Mouse (Mus musculus) ES-Bruce4 (cell line): Measurements from ENCODE around the gene Fpr3. TPM values are rescaled to one million over a fixed set of nuclear protein-coding genes. Genes with fewer than 3 reads are reported as not detected.

Experiments used
- H3K27ac ChIP-seq: 2 replicates; pipeline ENCODE4 v1.5.1; 2012; ENCODE audit warnings: low read length, inconsistent platforms; ENCODE audit not compliant: insufficient read depth
- H3K27me3 ChIP-seq: 2 replicates; pipeline ENCODE4 v1.6.1; 2012; ENCODE audit warnings: mild to moderate bottlenecking, low read length, inconsistent platforms; ENCODE audit not compliant: control insufficient read depth, poor library complexity, insufficient read depth, severe bottlenecking
- H3K36me3 ChIP-seq: 2 replicates; pipeline ENCODE4 v1.6.1; 2012; ENCODE audit warnings: inconsistent platforms, mild to moderate bottlenecking, low read length, moderate library complexity; ENCODE audit not compliant: control insufficient read depth, poor library complexity, insufficient read depth, severe bottlenecking
- H3K4me1 ChIP-seq: one replicate; pipeline ENCODE4 v1.8.1; 2011; ENCODE audit warnings: low read length; ENCODE audit not compliant: control insufficient read depth, insufficient read depth
- H3K4me3 ChIP-seq: 2 replicates; pipeline ENCODE4 v1.5.1; 2011; ENCODE audit warnings: low read depth, mild to moderate bottlenecking, low read length
- H3K9ac ChIP-seq: 2 replicates; pipeline ENCODE4 v1.6.1; 2012; ENCODE audit warnings: low read depth, mild to moderate bottlenecking, inconsistent platforms; ENCODE audit not compliant: poor library complexity, severe bottlenecking
- H3K9me3 ChIP-seq: replicated peaks from 2 replicates; pipeline ENCODE4 v1.6.1; 2012; ENCODE audit warnings: mild to moderate bottlenecking, low read length, inconsistent platforms; ENCODE audit not compliant: control insufficient read depth, poor library complexity, insufficient read depth, severe bottlenecking
- CTCF ChIP-seq: IDR thresholded peaks from one replicate; pipeline ENCODE4 v1.8.1; 2011; ENCODE audit warnings: low read depth, low read length
- EP300 ChIP-seq: IDR thresholded peaks from 2 replicates; pipeline ENCODE4 v1.6.1; 2011; ENCODE audit warnings: low read depth, low read length; ENCODE audit not compliant: insufficient read depth
- POLR2A ChIP-seq: IDR thresholded peaks from one replicate; pipeline ENCODE4 v1.8.1; 2011; ENCODE audit warnings: low read length; ENCODE audit not compliant: insufficient read depth
- polyA plus RNA-seq: library from polyadenylated mRNA; stranded (reverse); fragments of >200 nt; gene quantifications from 2 replicates; pipeline ENCODE4 v1.2.4, GENCODE M21; 2011; ENCODE audit warnings: low read depth; ENCODE audit not compliant: missing spikeins, insufficient read depth, insufficient read length

The Fpr3 gene
- polyA plus RNA-seq, 1 experiment: not detected

DNA sequence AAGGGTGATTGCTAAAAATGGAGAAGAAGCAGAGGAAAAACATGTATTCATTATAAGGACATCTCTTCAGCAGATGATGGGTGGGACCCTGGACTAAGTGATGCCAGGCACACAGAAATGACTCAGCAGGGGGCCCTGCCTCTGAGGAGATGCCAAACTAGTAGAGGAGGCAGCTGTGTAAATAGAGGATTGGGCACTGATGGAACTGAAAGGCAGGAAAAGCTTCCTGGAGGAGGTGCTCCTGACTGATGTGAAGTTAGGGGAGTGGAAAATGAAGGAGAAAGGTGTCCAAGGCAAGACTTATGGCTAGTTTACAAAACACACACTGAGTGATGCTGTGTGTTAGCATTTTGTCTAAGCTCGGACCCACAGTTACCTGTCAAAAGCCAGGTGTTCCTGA, 30.2 kb upstream of the Fpr3 start:
- H3K27me3 ChIP-seq: no peaks in the 10 kb centered on the region
- H3K27ac ChIP-seq: no peak overlapping the region
- no peak overlapping the region for H3K4me3 ChIP-seq
- H3K9me3 ChIP-seq: no peaks in the 10 kb centered on the region
- no peaks in the 10 kb centered on the region for H3K36me3 ChIP-seq
- no peak overlapping the region for H3K9ac ChIP-seq
- no peak for TF ChIP-seq EP300
- peaks cover 2% of the 10 kb centered on the region for H3K4me1 ChIP-seq

DNA sequence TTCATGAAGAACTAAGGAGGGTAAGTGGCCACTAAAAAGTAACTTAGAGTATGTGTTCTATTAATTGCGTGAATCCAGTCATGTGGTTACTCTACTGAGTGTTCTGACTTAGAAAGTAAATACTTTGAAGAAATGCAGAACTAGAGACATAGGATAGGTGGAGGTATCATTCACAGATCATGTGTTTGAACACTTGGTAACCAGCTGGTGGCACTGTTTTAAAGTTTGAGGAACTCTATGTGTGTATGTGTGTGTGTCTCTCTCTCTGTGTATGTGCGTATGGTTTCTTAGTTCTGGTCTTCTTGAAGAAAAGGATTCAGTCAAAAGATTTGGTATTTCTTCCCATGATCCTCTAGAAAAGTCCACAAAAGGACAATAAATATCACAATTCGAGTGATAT, 27.5 kb upstream of the Fpr3 start:
- Histone ChIP-seq H3K36me3 (no peaks in the 10 kb centered on the region), H3K27ac (no peak overlapping the region), H3K9ac (no peak overlapping the region), H3K4me1 (no peaks in the 10 kb centered on the region), H3K9me3 (no peaks in the 10 kb centered on the region), H3K4me3 (no peak overlapping the region), H3K27me3 (no peaks in the 10 kb centered on the region)
- no peak for TF ChIP-seq POLR2A
- TF ChIP-seq CTCF: no peak
- TF ChIP-seq EP300: no peak

DNA sequence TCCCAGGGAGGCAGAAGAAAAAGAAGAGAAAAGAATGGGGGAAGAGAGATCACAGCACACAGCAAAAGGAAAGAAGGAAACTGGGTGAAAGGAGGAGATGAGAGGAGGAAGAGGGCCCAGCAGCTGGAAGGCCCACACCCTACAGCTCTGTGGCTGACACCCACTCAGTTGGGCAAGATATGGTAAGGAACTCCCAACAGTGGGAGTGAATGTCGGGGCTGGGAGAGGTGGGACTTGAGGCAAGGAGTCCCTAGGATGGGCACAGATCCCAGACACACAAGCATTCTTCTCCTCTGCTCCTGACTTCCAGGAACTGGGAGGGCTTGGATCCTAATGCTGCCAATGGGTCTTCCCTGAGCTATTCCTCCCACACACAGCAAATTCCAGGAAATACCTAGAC, 25.3 kb upstream of the Fpr3 start:
- Histone ChIP-seq H3K27ac (no peak overlapping the region), H3K36me3 (no peaks in the 10 kb centered on the region), H3K27me3 (no peaks in the 10 kb centered on the region), H3K4me3 (no peak overlapping the region), H3K9ac (no peak overlapping the region), H3K4me1 (no peaks in the 10 kb centered on the region), H3K9me3 (no peaks in the 10 kb centered on the region)
- no peak for TF ChIP-seq POLR2A
- no peak for TF ChIP-seq CTCF

DNA sequence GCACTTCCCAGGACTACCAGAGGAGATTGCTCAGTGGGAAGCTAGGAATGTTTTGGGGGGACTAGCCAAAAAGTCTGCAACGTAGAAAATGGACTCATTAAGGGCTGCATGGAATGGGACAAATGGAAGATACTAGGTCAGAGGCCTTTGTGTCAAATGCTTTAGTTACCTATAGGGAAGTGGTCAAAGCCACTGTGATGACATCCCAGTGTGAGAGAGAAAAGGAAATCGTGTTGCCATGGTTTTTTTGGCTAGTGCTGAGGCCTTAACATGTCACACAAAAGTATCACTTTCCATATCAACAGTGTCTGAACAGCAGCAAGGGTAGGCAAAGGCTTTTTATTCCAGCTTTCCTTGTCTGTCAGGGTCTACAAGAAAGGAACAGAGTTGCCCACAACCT, 22.5 kb upstream of the Fpr3 start:
- H3K9ac ChIP-seq: no peak overlapping the region
- no peaks in the 10 kb centered on the region for H3K4me1 ChIP-seq
- H3K27me3 ChIP-seq: no peaks in the 10 kb centered on the region
- H3K4me3 ChIP-seq: no peak overlapping the region
- TF ChIP-seq CTCF (no peak), EP300 (no peak), POLR2A (no peak)
- H3K27ac ChIP-seq: no peak overlapping the region
- H3K36me3 ChIP-seq: no peaks in the 10 kb centered on the region
- no peaks in the 10 kb centered on the region for H3K9me3 ChIP-seq

DNA sequence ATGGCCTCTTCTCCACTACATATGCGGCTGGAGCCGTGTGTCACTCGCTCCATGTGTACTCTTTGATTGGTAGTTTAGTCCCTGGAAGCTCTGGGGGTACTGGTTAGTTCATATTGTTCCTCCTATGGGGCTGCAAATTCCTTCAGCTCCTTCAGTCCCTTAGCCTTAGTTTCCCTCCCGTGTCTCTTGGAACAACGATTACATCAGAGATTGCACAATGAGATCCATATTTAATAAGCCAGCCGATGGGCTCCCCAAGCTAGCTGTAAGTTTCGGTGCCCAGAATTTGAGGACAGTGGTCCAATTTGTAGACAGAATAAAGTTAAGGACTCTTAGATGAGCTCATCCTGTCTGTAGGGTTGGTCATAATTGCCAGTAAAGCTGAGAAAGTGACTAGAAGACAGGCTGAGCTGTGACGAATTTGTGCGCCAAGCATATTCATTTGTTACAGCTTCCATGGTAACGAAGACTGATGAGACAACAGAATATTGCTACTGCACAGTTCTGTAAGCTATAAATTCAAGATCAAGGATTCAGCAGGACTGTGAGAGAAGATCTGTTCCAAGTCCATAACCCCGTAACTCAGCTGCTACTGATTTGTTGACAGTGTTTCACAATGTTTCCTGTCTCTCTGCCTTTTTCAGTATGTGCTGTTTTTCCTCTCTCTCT, 20.7 kb upstream of the Fpr3 start:
- Histone ChIP-seq H3K27ac (no peak overlapping the region), H3K4me3 (no peak overlapping the region), H3K27me3 (no peaks in the 10 kb centered on the region), H3K4me1 (no peaks in the 10 kb centered on the region), H3K9me3 (no peaks in the 10 kb centered on the region), H3K9ac (no peak overlapping the region), H3K36me3 (no peaks in the 10 kb centered on the region)
- TF ChIP-seq POLR2A (no peak), EP300 (no peak), CTCF (no peak)

DNA sequence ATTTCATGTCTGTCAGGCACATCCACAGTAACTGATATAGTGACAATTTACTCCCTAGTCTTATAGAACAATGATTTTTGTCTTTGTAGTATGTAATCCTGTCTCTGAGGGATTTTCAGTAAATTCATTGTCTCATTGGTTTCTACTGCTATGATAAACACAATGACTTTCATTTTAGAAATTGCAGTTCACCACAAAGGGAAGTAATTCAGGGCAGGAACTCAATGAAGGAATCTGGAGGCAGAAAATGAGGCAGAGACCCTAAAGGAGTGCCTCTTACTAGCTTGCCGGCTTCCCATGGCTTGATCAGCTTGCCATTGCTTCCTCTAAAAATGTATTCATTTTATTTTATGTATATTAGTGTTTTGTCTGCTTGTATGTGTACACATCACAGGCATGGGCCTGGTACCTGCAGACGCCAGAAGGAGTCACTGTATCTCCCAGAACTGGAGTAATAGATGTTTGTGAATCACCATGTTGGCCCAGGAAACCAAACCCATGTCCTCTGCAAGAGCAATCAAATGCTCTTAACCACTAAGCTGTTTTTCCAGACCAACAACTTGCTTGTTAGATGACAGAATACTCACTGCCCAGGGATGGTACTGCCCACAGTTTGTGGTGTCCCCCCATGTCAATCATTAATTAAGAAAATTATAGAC, 16.6 kb upstream of the Fpr3 start:
- Histone ChIP-seq H3K27ac (no peak overlapping the region), H3K9me3 (no peaks in the 10 kb centered on the region), H3K4me3 (no peak overlapping the region), H3K9ac (no peak overlapping the region), H3K36me3 (no peaks in the 10 kb centered on the region), H3K27me3 (no peaks in the 10 kb centered on the region), H3K4me1 (no peaks in the 10 kb centered on the region)
- TF ChIP-seq POLR2A (no peak), EP300 (no peak), CTCF (no peak)
